Mouse (Mus musculus): ENCODE data around the gene Rab29.
"Not testable (repeated sequence)": the region's sequence is repeated elsewhere in the genome, so short reads cannot be mapped to it uniquely, and the experiment has no call there.

Gene Rab29

GRCm38 (mm10) chr1:131867093-131867945, at the start of gene Rab29:
Gene Rab29, plus strand, starts transcription at chr1:131867224.
- peak; percentile 96 for DNase-seq (ENCODE audit: low read depth, low spot score)

GRCm38 (mm10) chr1:131820353-131820752, 46.7 kb upstream of the Rab29 start:
- not testable (repeated sequence) for DNase-seq (ENCODE audit: low read depth, low spot score)

GRCm38 (mm10) chr1:131820887-131821328, 46.1 kb upstream of the Rab29 start:
- peak; percentile 47 for DNase-seq (ENCODE audit: low read depth, low spot score)

- DNase-seq (ENCODE audit: low read depth, low spot score) = no peak
These were observed 44.7 kb upstream of the Rab29 start for GRCm38 (mm10) chr1:131822292-131822691.

GRCm38 (mm10) chr1:131822856-131823492, 44.0 kb upstream of the Rab29 start:
- no peak for DNase-seq (ENCODE audit: low read depth, low spot score)

GRCm38 (mm10) chr1:131823563-131823962, 43.5 kb upstream of the Rab29 start:
- DNase-seq (ENCODE audit: low read depth, low spot score) = no peak

- DNase-seq (ENCODE audit: low read depth, low spot score) = no peak
These were observed 42.4 kb upstream of the Rab29 start for GRCm38 (mm10) chr1:131824528-131825181.

GRCm38 (mm10) chr1:131827207-131827786, 39.7 kb upstream of the Rab29 start, which contains the start of gene Slc41a1:
Gene Slc41a1, plus strand, starts transcription at chr1:131827493.
- DNase-seq (ENCODE audit: low read depth, low spot score) = peak; percentile 67

- DNase-seq (ENCODE audit: low read depth, low spot score) = peak; percentile 95
These were observed 39.2 kb upstream of the Rab29 start for GRCm38 (mm10) chr1:131827787-131828258.

- DNase-seq (ENCODE audit: low read depth, low spot score) = peak; percentile 53
These were observed 38.5 kb upstream of the Rab29 start for GRCm38 (mm10) chr1:131828297-131829126.

- no peak for DNase-seq (ENCODE audit: low read depth, low spot score)
These were observed 37.7 kb upstream of the Rab29 start for GRCm38 (mm10) chr1:131829279-131829678.

- DNase-seq (ENCODE audit: low read depth, low spot score) = no peak
These were observed 36.5 kb upstream of the Rab29 start for GRCm38 (mm10) chr1:131830561-131830960.

GRCm38 (mm10) chr1:131830971-131831641, 35.9 kb upstream of the Rab29 start:
- no peak for DNase-seq (ENCODE audit: low read depth, low spot score)

- no peak for DNase-seq (ENCODE audit: low read depth, low spot score)
These were observed 30.0 kb upstream of the Rab29 start for GRCm38 (mm10) chr1:131837035-131837434.

GRCm38 (mm10) chr1:131838542-131838941, 28.5 kb upstream of the Rab29 start:
- no peak for DNase-seq (ENCODE audit: low read depth, low spot score)

- DNase-seq (ENCODE audit: low read depth, low spot score) = no peak
These were observed 27.7 kb upstream of the Rab29 start for GRCm38 (mm10) chr1:131839279-131839678.

- DNase-seq (ENCODE audit: low read depth, low spot score) = no peak
These were observed 24.8 kb upstream of the Rab29 start for GRCm38 (mm10) chr1:131842221-131842620.

GRCm38 (mm10) chr1:131843758-131844157, 23.3 kb upstream of the Rab29 start:
- DNase-seq (ENCODE audit: low read depth, low spot score) = no peak

- no peak for DNase-seq (ENCODE audit: low read depth, low spot score)
These were observed 22.1 kb upstream of the Rab29 start for GRCm38 (mm10) chr1:131844883-131845282.

- DNase-seq (ENCODE audit: low read depth, low spot score) = peak; percentile 66
These were observed 20.8 kb upstream of the Rab29 start for GRCm38 (mm10) chr1:131846255-131846654.
